Mouse (Mus musculus) midbrain, postnatal 0 days (tissue): ENCODE data around the gene Pfdn2. TPM values are rescaled to one million over a fixed set of nuclear protein-coding genes. Genes with fewer than 3 reads are reported as not detected.

Experiments used
- ATAC-seq: fragments of 200-750 bp; cut with Nextera tagmentation; 2 replicates; pipeline ENCODE4 v1.8.0; 2017; ENCODE audit warnings: moderate number of reproducible peaks, mild to moderate bottlenecking, moderate TSS enrichment, moderate library complexity; ENCODE audit not compliant: low FRiP score
- DNase-seq: peaks from one replicate; pipeline ENCODE4 v3.0.0-alpha.2; 2015; ENCODE audit warnings: low spot score
- H3K27ac ChIP-seq: fragments of 300-500 bp; sonication (generic); 2 replicates; pipeline ENCODE4 v1.5.1; 2014; ENCODE audit warnings: low read depth, mild to moderate bottlenecking, low read length, mixed read lengths
- H3K27me3 ChIP-seq: fragments of 300-500 bp; sonication (generic); 2 replicates; pipeline ENCODE4 v1.6.1; 2014; ENCODE audit warnings: low read length, control low read depth, mixed read lengths; ENCODE audit not compliant: insufficient read depth
- H3K36me3 ChIP-seq: fragments of 300-500 bp; sonication (generic); 2 replicates; pipeline ENCODE4 v1.6.1; 2014; ENCODE audit warnings: low read length, control low read depth, mixed read lengths; ENCODE audit not compliant: insufficient read depth
- H3K4me1 ChIP-seq: fragments of 300-500 bp; sonication (generic); 2 replicates; pipeline ENCODE4 v1.6.1; 2014; ENCODE audit warnings: mild to moderate bottlenecking, control low read depth, antibody characterized with exemption, low read length, mixed read lengths; ENCODE audit not compliant: insufficient read depth
- H3K4me2 ChIP-seq: fragments of 300-500 bp; sonication (generic); 2 replicates; pipeline ENCODE4 v1.6.1; 2014; ENCODE audit warnings: low read depth, mild to moderate bottlenecking, low read length, mixed read lengths; ENCODE audit not compliant: poor library complexity, severe bottlenecking
- H3K4me3 ChIP-seq: fragments of 300-500 bp; sonication (generic); 2 replicates; pipeline ENCODE4 v1.5.1; 2014; ENCODE audit warnings: low read depth, mild to moderate bottlenecking, low read length, moderate library complexity
- H3K9ac ChIP-seq: fragments of 300-500 bp; sonication (generic); replicated peaks from 2 replicates; pipeline ENCODE4 v1.6.1; 2014; ENCODE audit warnings: mild to moderate bottlenecking, low read length, moderate library complexity, mixed read lengths; ENCODE audit not compliant: poor library complexity, severe bottlenecking
- H3K9me3 ChIP-seq: fragments of 300-500 bp; sonication (generic); 2 replicates; pipeline ENCODE4 v1.6.1; 2016; ENCODE audit warnings: low read length, control low read depth
- CTCF ChIP-seq: IDR thresholded peaks from 2 replicates; pipeline ENCODE4 v1.5.1; 2016; ENCODE audit warnings: antibody characterized with exemption, mild to moderate bottlenecking
- WGBS: fragments of 180-500 bp; shearing (Covaris S2); extraction: QIAGEN DNeasy Blood & Tissue Kit; methylation state at CpG from one replicate; pipeline ENCODE4 v1.1.7; 2014; 5-methylcytosine and 5-hydroxymethylcytosine counted together
- polyA plus RNA-seq: library from polyadenylated mRNA; unstranded; fragments of >200 nt; fragmentation: Nextera tagmentation; extraction: Ambion mirVana; gene quantifications from 2 replicates; pipeline ENCODE4 v1.2.1, GENCODE M21; 2015
- total RNA-seq: library from RNA; depleted of rRNA; stranded (reverse); fragments of >200 nt; gene quantifications from 2 replicates; pipeline ENCODE4 v1.2.3, GENCODE M21; 2014; rRNA removed

Pfdn2 gene
- total and polyA plus RNA-seq, 2 experiments from 2014 or later: 17.3 to 155 TPM

GRCm38 (mm10) chr1:171402991-171403390 lies 57.5 kb downstream of the Pfdn2 start:
- H3K4me2 ChIP-seq: no peak overlapping the region
- no peak overlapping the region for H3K27ac ChIP-seq
- TF ChIP-seq CTCF: no peak
- 0 out of 2 replicates have a peak, but pooled peaks cover 6% of the 10 kb centered on the region for H3K27me3 ChIP-seq
- whole genome bisulfite sequencing: 86% methylated on average over 9 of the region's 9 CpGs
- no peak for ATAC-seq
- H3K4me1 ChIP-seq: no peaks in the 10 kb centered on the region
- no peak overlapping the region for H3K4me3 ChIP-seq
- no peaks in the 10 kb centered on the region for H3K9me3 ChIP-seq
- no peak overlapping the region for H3K9ac ChIP-seq
- no peak for DNase-seq
- H3K36me3 ChIP-seq: no peaks in the 10 kb centered on the region

- 81% methylated on average over 5 of the region's 5 CpGs for WGBS
- ATAC-seq: no peak
- H3K4me3 ChIP-seq: no peak overlapping the region
- no peaks in the 10 kb centered on the region for H3K4me1 ChIP-seq
- no peak for TF ChIP-seq CTCF
- no peak overlapping the region for H3K27ac ChIP-seq
- H3K27me3 ChIP-seq: peaks cover 13% of the 10 kb centered on the region; the same call in 1 of the 2 replicates
- no peak overlapping the region for H3K4me2 ChIP-seq
- no peaks in the 10 kb centered on the region for H3K9me3 ChIP-seq
- DNase-seq: no peak
- no peak overlapping the region for H3K9ac ChIP-seq
- H3K36me3 ChIP-seq: no peaks in the 10 kb centered on the region
These were observed 61.8 kb downstream of the Pfdn2 start for GRCm38 (mm10) chr1:171407263-171407662.

Other genes starting within 250 kb of the Pfdn2 start
- 0.38 and 1.5 TPM in 2 replicates for gene Cfap126, start 231.8 kb upstream of the Pfdn2 start, total RNA-seq
- 6.0 and 8.1 TPM in 2 replicates for gene Cfap126, start 231.8 kb upstream of the Pfdn2 start, polyA plus RNA-seq
- 263 TPM in 2 replicates for gene Sdhc, start 195.1 kb upstream of the Pfdn2 start, total RNA-seq
- 313 and 326 TPM in 2 replicates for gene Sdhc, start 195.1 kb upstream of the Pfdn2 start, polyA plus RNA-seq
- 0.49 and 0.90 TPM in 2 replicates for gene Mpz, start 195.0 kb upstream of the Pfdn2 start, total RNA-seq
- gene Mpz, start 195.0 kb upstream of the Pfdn2 start, polyA plus RNA-seq: 0.63 and 0.67 TPM in 2 replicates
- 16.9 and 22.1 TPM in 2 replicates for gene Pcp4l1, start 149.4 kb upstream of the Pfdn2 start, total RNA-seq
- 24.1 and 29.1 TPM in 2 replicates for gene Pcp4l1, start 149.4 kb upstream of the Pfdn2 start, polyA plus RNA-seq
- 0.11 TPM in 1 of 2 replicates, not detected in the other for gene Nr1i3, start 131.7 kb upstream of the Pfdn2 start, total RNA-seq
- gene Nr1i3, start 131.7 kb upstream of the Pfdn2 start, polyA plus RNA-seq: 0.19 and 0.23 TPM in 2 replicates
- gene Tomm40l, start 123.2 kb upstream of the Pfdn2 start, total RNA-seq: 49.8 and 57.6 TPM in 2 replicates
- 33.9 and 44.6 TPM in 2 replicates for gene Tomm40l, start 123.2 kb upstream of the Pfdn2 start, polyA plus RNA-seq
- 3.7 TPM in 1 of 2 replicates, not detected in the other for gene Apoa2, start 120.6 kb upstream of the Pfdn2 start, total RNA-seq
- 5.2 and 7.2 TPM in 2 replicates for gene Apoa2, start 120.6 kb upstream of the Pfdn2 start, polyA plus RNA-seq
- gene Fcer1g, start 111.3 kb upstream of the Pfdn2 start, total RNA-seq: 21.3 and 25.9 TPM in 2 replicates
- gene Fcer1g, start 111.3 kb upstream of the Pfdn2 start, polyA plus RNA-seq: 30.5 and 31.1 TPM in 2 replicates
- 5.2 and 8.2 TPM in 2 replicates for gene Adamts4, start 95.2 kb upstream of the Pfdn2 start, total RNA-seq
- 3.4 and 4.2 TPM in 2 replicates for gene Adamts4, start 95.2 kb upstream of the Pfdn2 start, polyA plus RNA-seq
- 224 and 230 TPM in 2 replicates for gene Ndufs2, start 94.3 kb upstream of the Pfdn2 start, total RNA-seq
- 221 and 244 TPM in 2 replicates for gene Ndufs2, start 94.3 kb upstream of the Pfdn2 start, polyA plus RNA-seq
- 77.0 and 94.9 TPM in 2 replicates for gene B4galt3, start 75.3 kb upstream of the Pfdn2 start, total RNA-seq
- 109 and 110 TPM in 2 replicates for gene B4galt3, start 75.3 kb upstream of the Pfdn2 start, polyA plus RNA-seq
- gene Ppox, start 64.5 kb upstream of the Pfdn2 start, total RNA-seq: 36.5 and 45.9 TPM in 2 replicates
- 31.3 and 32.6 TPM in 2 replicates for gene Ppox, start 64.5 kb upstream of the Pfdn2 start, polyA plus RNA-seq
- gene Usp21, start 57.7 kb upstream of the Pfdn2 start, total RNA-seq: 59.5 and 65.9 TPM in 2 replicates
- 81.0 and 82.6 TPM in 2 replicates for gene Usp21, start 57.7 kb upstream of the Pfdn2 start, polyA plus RNA-seq
- 83.7 and 87.9 TPM in 2 replicates for gene Ufc1, start 50.6 kb upstream of the Pfdn2 start, total RNA-seq
- 128 and 132 TPM in 2 replicates for gene Ufc1, start 50.6 kb upstream of the Pfdn2 start, polyA plus RNA-seq
- 29.8 and 42.1 TPM in 2 replicates for gene Dedd, start 16.5 kb upstream of the Pfdn2 start, total RNA-seq
- 38.9 and 40.3 TPM in 2 replicates for gene Dedd, start 16.5 kb upstream of the Pfdn2 start, polyA plus RNA-seq
- gene Nit1, start within 50 bp of the Pfdn2 start, total RNA-seq: 42.5 and 44.0 TPM in 2 replicates
- gene Nit1, start within 50 bp of the Pfdn2 start, polyA plus RNA-seq: 45.2 and 46.6 TPM in 2 replicates
- 4.0 and 4.5 TPM in 2 replicates for gene Klhdc9, start 15.1 kb downstream of the Pfdn2 start, total RNA-seq
- gene Klhdc9, start 15.1 kb downstream of the Pfdn2 start, polyA plus RNA-seq: 6.3 and 6.4 TPM in 2 replicates
- 4.7 and 9.3 TPM in 2 replicates for gene Nectin4, start 24.4 kb downstream of the Pfdn2 start, total RNA-seq
- gene Nectin4, start 24.4 kb downstream of the Pfdn2 start, polyA plus RNA-seq: 4.8 TPM in 2 replicates
- 0.82 and 1.1 TPM in 2 replicates for gene Arhgap30, start 43.3 kb downstream of the Pfdn2 start, total RNA-seq
- gene Arhgap30, start 43.3 kb downstream of the Pfdn2 start, polyA plus RNA-seq: 0.75 and 0.81 TPM in 2 replicates
- gene Usf1, start 65.6 kb downstream of the Pfdn2 start, total RNA-seq: 134 and 156 TPM in 2 replicates
- gene Usf1, start 65.6 kb downstream of the Pfdn2 start, polyA plus RNA-seq: 160 and 167 TPM in 2 replicates
- gene Tstd1, start 73.2 kb downstream of the Pfdn2 start, total RNA-seq: not detected in 2 replicates
- gene Tstd1, start 73.2 kb downstream of the Pfdn2 start, polyA plus RNA-seq: 3.1 and 3.9 TPM in 2 replicates
- gene F11r, start 91.9 kb downstream of the Pfdn2 start, total RNA-seq: 6.6 and 9.2 TPM in 2 replicates
- 7.6 and 8.9 TPM in 2 replicates for gene F11r, start 91.9 kb downstream of the Pfdn2 start, polyA plus RNA-seq
- 9.4 and 14.7 TPM in 2 replicates for gene Alyref2, start 157.8 kb downstream of the Pfdn2 start, total RNA-seq
- gene Alyref2, start 157.8 kb downstream of the Pfdn2 start, polyA plus RNA-seq: 22.1 and 22.2 TPM in 2 replicates
- not detected in 2 replicates for gene Itln1, start 189.6 kb downstream of the Pfdn2 start, total RNA-seq
- gene Itln1, start 189.6 kb downstream of the Pfdn2 start, polyA plus RNA-seq: not detected in 2 replicates
- gene Cd244a, start 213.5 kb downstream of the Pfdn2 start, total RNA-seq: not detected in 2 replicates
- gene Cd244a, start 213.5 kb downstream of the Pfdn2 start, polyA plus RNA-seq: not detected in 2 replicates